Mouse (Mus musculus): ENCODE data around the gene Lrch3.

DNA sequence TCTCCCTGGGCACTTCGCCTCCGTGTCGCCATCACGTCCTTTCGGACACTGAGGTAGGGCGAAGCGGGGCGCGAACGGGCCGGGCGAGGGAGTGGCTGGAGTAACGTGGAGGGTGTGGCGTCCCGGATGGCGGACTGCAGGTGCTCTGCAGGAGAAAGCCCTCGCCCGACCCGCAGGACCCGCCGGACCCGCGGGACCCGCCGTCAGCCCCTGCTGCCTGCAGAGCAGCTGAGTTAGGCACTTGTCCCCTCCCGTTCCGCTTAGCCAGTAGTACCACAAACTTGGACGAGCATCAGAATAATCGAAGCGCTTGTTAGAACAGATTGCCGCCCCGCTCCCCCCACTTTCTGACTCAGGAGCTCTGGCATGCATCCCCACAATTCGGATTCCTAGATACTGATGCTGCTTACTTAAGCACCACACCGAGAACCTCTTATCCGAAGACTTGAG is 148.8 kb downstream of the Lrch3 start:
- TF ChIP-seq GATA1 (IDR thresholded peaks at IDR 0.05; ENCODE audit: low read length) (no peak), TAL1 (IDR thresholded peaks at IDR 0.05; ENCODE audit: low read length) (no peak)

Measured in erythroblast, embryonic 14.5 days (primary cell).